Mouse (Mus musculus) olfactory bulb, adult 2 months (tissue): Measurements from ENCODE around the gene Arcn1.

Experiments used
- CTCF ChIP-seq: fragments of 200-500 bp; IDR thresholded peaks from 2 replicates; pipeline ENCODE4 v1.5.1; 2012; ENCODE audit warnings: low read depth, mild to moderate bottlenecking, low read length, moderate library complexity; ENCODE audit not compliant: insufficient read depth
- POLR2A ChIP-seq: fragments of 200-500 bp; IDR thresholded peaks from 2 replicates; pipeline ENCODE4 v1.6.1; 2012; ENCODE audit warnings: mild to moderate bottlenecking, low read depth, low read length, moderate library complexity; ENCODE audit not compliant: insufficient read depth

GRCm38 (mm10) chr9:44737240-44737949, 30.2 kb downstream of the Arcn1 start:
- TF ChIP-seq CTCF, result no peak
- TF ChIP-seq POLR2A, result no peak
